Mouse (Mus musculus): ENCODE measurements around the gene Rara.

DNA sequence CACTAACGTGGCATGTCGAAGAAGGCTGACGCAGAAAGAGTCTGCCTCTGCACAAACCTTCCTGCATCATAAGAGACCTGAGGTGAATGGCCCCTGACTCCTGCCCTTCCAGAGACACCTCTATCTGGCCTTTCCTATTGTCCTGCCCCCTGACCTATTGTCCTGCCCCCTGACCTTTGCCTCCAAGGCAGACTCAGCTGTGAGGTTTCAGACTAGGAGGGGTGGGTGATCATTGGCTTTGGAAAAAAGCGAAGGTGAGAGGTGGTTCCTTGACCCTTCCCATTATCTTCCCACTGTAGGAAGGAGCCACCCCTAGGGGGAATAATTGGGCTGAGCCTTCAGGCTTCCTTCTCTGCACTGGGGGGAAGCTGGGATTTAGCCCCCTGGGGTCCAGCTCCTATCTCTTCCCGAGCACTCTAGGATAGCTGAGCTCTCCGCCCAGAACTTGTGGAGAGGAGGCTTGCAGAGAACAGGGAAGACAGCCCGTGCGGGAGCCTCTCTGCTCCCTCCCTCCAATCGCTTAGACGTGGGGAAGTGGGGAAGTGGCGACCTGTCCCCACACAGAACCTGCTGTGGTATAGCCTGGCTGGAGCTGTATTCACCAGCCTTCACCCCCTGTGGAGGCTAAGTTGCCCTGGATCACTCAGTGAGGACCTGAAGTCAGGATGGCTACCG is 34.9 kb downstream of the Rara start:
- TF ChIP-seq CTCF (IDR thresholded peaks at IDR 0.05; ENCODE audit: borderline replicate concordance, insufficient read depth, low read length) (no peak), POLR2A (IDR thresholded peaks at IDR 0.05; ENCODE audit: low read depth, low read length) (no peak)
